Mouse (Mus musculus) C2C12 (cell line): ENCODE measurements around the gene Glt1d1. TPM values are rescaled to one million over a fixed set of nuclear protein-coding genes. Genes with fewer than 3 reads are reported as not detected.

ENCODE experiments used
- H3K27me3 ChIP-seq: one replicate; pipeline ENCODE4 v1.6.1; 2011; ENCODE audit not compliant: control insufficient read depth, insufficient read depth, insufficient read length
- H3K36me3 ChIP-seq: one replicate; pipeline ENCODE4 v1.6.1; 2011; ENCODE audit not compliant: control insufficient read depth, insufficient read depth
- H3K4me3 ChIP-seq: one replicate; pipeline ENCODE4 v1.5.1; 2011; ENCODE audit warnings: mild to moderate bottlenecking, control low read depth; ENCODE audit not compliant: poor library complexity, insufficient read depth, severe bottlenecking
- H3K79me2 ChIP-seq: one replicate; pipeline ENCODE4 v1.6.1; 2011; ENCODE audit not compliant: control insufficient read depth, insufficient read depth
- H3K79me3 ChIP-seq: one replicate; pipeline ENCODE4 v1.6.1; 2011; ENCODE audit warnings: low read depth, control low read depth
- H3ac ChIP-seq: one replicate; pipeline ENCODE3; 2011; ENCODE audit warnings: low read depth; ENCODE audit not compliant: control insufficient read depth, insufficient read length
- CEBPB ChIP-seq: IDR thresholded peaks from one replicate; pipeline ENCODE4 v1.6.1; 2011; ENCODE audit warnings: low read depth, mild to moderate bottlenecking, control low read depth, moderate library complexity
- CTCF ChIP-seq: IDR thresholded peaks from one replicate; pipeline ENCODE4 v1.5.1; 2011; ENCODE audit not compliant: control insufficient read depth, insufficient read depth, insufficient read length
- FOSL1 ChIP-seq: IDR thresholded peaks from one replicate; pipeline ENCODE4 v1.8.0; 2011; ENCODE audit warnings: mild to moderate bottlenecking, low read length; ENCODE audit not compliant: poor library complexity, insufficient read depth, severe bottlenecking
- MAX ChIP-seq: IDR thresholded peaks from one replicate; pipeline ENCODE4 v1.6.1; 2011; ENCODE audit warnings: mild to moderate bottlenecking, control low read depth
- MYOD1 ChIP-seq: IDR thresholded peaks from one replicate; pipeline ENCODE4 v1.6.1; 2011; ENCODE audit warnings: low read depth; ENCODE audit not compliant: control insufficient read depth, insufficient read length
- MYOG ChIP-seq: IDR thresholded peaks from one replicate; pipeline ENCODE4 v1.6.1; 2011; ENCODE audit not compliant: control insufficient read depth, insufficient read length; ENCODE audit errors: extremely low read depth
- USF1 ChIP-seq: IDR thresholded peaks from one replicate; pipeline ENCODE4 v1.6.1; 2011; ENCODE audit warnings: low read depth, mild to moderate bottlenecking, control low read depth, moderate library complexity
- polyA plus RNA-seq: library from polyadenylated mRNA; unstranded; fragments of >200 nt; fragmentation: generic; extraction: Trizol; gene quantifications from one replicate; pipeline ENCODE4 v1.2.1, GENCODE M21; 2012; ENCODE audit warnings: missing spikeins

The Glt1d1 gene
- polyA plus RNA-seq, 1 experiment, result not detected

- H3K79me3 ChIP-seq, result no peaks in the 10 kb centered on the region
- no peak for TF ChIP-seq CTCF
- TF ChIP-seq MAX, result no peak
- TF ChIP-seq MYOG, result no peak
- TF ChIP-seq CEBPB, result no peak
- no peak for TF ChIP-seq FOSL1
- TF ChIP-seq USF1, result no peak
- TF ChIP-seq MYOD1, result no peak
- no peak overlapping the region for H3ac ChIP-seq
- H3K79me2 ChIP-seq, result no peaks in the 10 kb centered on the region
- H3K27me3 ChIP-seq, result no peaks in the 10 kb centered on the region
- H3K36me3 ChIP-seq, result no peaks in the 10 kb centered on the region
- no peak overlapping the region for H3K4me3 ChIP-seq
These were observed 28.2 kb downstream of the Glt1d1 start for GRCm38 (mm10) chr5:127660267-127660666.

- H3ac ChIP-seq, result no peak overlapping the region
- no peaks in the 10 kb centered on the region for H3K79me3 ChIP-seq
- no peaks in the 10 kb centered on the region for H3K27me3 ChIP-seq
- H3K79me2 ChIP-seq, result no peaks in the 10 kb centered on the region
- TF ChIP-seq CEBPB (no peak), MYOD1 (no peak), FOSL1 (no peak)
- H3K36me3 ChIP-seq, result no peaks in the 10 kb centered on the region
- no peak overlapping the region for H3K4me3 ChIP-seq
These were observed 28.9 kb downstream of the Glt1d1 start for GRCm38 (mm10) chr5:127660979-127661378.

- H3ac ChIP-seq, result no peak overlapping the region
- H3K79me3 ChIP-seq, result no peaks in the 10 kb centered on the region
- no peaks in the 10 kb centered on the region for H3K79me2 ChIP-seq
- H3K36me3 ChIP-seq, result no peaks in the 10 kb centered on the region
- no peaks in the 10 kb centered on the region for H3K27me3 ChIP-seq
- no peak overlapping the region for H3K4me3 ChIP-seq
- TF ChIP-seq CEBPB, result no peak
- TF ChIP-seq USF1, result no peak
- no peak for TF ChIP-seq MYOG
- no peak for TF ChIP-seq MYOD1
- TF ChIP-seq FOSL1, result no peak
- no peak for TF ChIP-seq CTCF
- TF ChIP-seq MAX, result no peak
These were observed 41.9 kb downstream of the Glt1d1 start for GRCm38 (mm10) chr5:127673913-127674312.

GRCm38 (mm10) chr5:127677561-127677960 is 45.5 kb downstream of the Glt1d1 start:
- no peak overlapping the region for H3K4me3 ChIP-seq
- H3ac ChIP-seq, result no peak overlapping the region
- H3K79me2 ChIP-seq, result no peaks in the 10 kb centered on the region
- no peaks in the 10 kb centered on the region for H3K27me3 ChIP-seq
- no peaks in the 10 kb centered on the region for H3K79me3 ChIP-seq
- TF ChIP-seq CTCF (no peak), USF1 (no peak), FOSL1 (no peak), MYOD1 (no peak), MYOG (no peak), CEBPB (no peak)
- H3K36me3 ChIP-seq, result no peaks in the 10 kb centered on the region

GRCm38 (mm10) chr5:127678501-127678900 is 46.4 kb downstream of the Glt1d1 start:
- Histone ChIP-seq H3K79me2 (no peaks in the 10 kb centered on the region), H3K27me3 (no peaks in the 10 kb centered on the region), H3K36me3 (no peaks in the 10 kb centered on the region), H3K79me3 (no peaks in the 10 kb centered on the region), H3ac (no peak overlapping the region), H3K4me3 (no peak overlapping the region)
- TF ChIP-seq CTCF, result no peak
- TF ChIP-seq MAX, result no peak
- no peak for TF ChIP-seq MYOG
- no peak for TF ChIP-seq FOSL1
- TF ChIP-seq MYOD1, result no peak
- TF ChIP-seq CEBPB, result no peak
- no peak for TF ChIP-seq USF1

GRCm38 (mm10) chr5:127688568-127689170 is 56.6 kb downstream of the Glt1d1 start:
- no peak for TF ChIP-seq FOSL1
- no peak for TF ChIP-seq MAX
- no peak for TF ChIP-seq CTCF
- TF ChIP-seq MYOD1, result no peak
- no peak for TF ChIP-seq CEBPB
- H3ac ChIP-seq, result no peak overlapping the region
- H3K79me2 ChIP-seq, result no peaks in the 10 kb centered on the region
- H3K4me3 ChIP-seq, result no peak overlapping the region
- H3K36me3 ChIP-seq, result no peaks in the 10 kb centered on the region
- no peaks in the 10 kb centered on the region for H3K79me3 ChIP-seq
- no peaks in the 10 kb centered on the region for H3K27me3 ChIP-seq
